Mouse (Mus musculus) 3134 (cell line): ENCODE measurements around the gene Patj.
"Not testable (repeated sequence)": the region's sequence is repeated elsewhere in the genome, so short reads cannot be mapped to it uniquely, and the experiment has no call there.

ENCODE experiments used
- DNase-seq: peaks from one replicate; pipeline ENCODE4 v3.0.0-alpha.2; 2011; ENCODE audit warnings: low spot score; ENCODE audit not compliant: insufficient read length; ENCODE audit errors: extremely low read depth

Patj gene

GRCm38 (mm10) chr4:98566741-98567140 lies 171.2 kb downstream of the Patj start:
- no peak for DNase-seq

- DNase-seq, result no peak
Measured at GRCm38 (mm10) chr4:98567457-98567856, 171.9 kb downstream of the Patj start.

- no peak for DNase-seq
Measured at GRCm38 (mm10) chr4:98569904-98570303, 174.3 kb downstream of the Patj start.

GRCm38 (mm10) chr4:98577275-98577674 lies 181.7 kb downstream of the Patj start:
- no peak for DNase-seq

- no peak for DNase-seq
Measured at GRCm38 (mm10) chr4:98577957-98578541, 182.5 kb downstream of the Patj start.

- DNase-seq, result no peak
Measured at GRCm38 (mm10) chr4:98581456-98581855, 185.9 kb downstream of the Patj start.

GRCm38 (mm10) chr4:98584023-98584422 lies 188.4 kb downstream of the Patj start:
- DNase-seq, result no peak

GRCm38 (mm10) chr4:98586303-98586702 lies 190.7 kb downstream of the Patj start:
- DNase-seq, result no peak

GRCm38 (mm10) chr4:98587686-98588085 lies 192.1 kb downstream of the Patj start:
- DNase-seq, result no peak

- DNase-seq, result no peak
Measured at GRCm38 (mm10) chr4:98593961-98594360, 198.4 kb downstream of the Patj start.

- DNase-seq, result no peak
Measured at GRCm38 (mm10) chr4:98598546-98598971, 203.0 kb downstream of the Patj start.

- DNase-seq, result no peak
Measured at GRCm38 (mm10) chr4:98599358-98599757, 203.8 kb downstream of the Patj start.

GRCm38 (mm10) chr4:98603131-98603530 lies 207.5 kb downstream of the Patj start:
- DNase-seq, result no peak

- no peak for DNase-seq
Measured at GRCm38 (mm10) chr4:98610501-98610900, 214.9 kb downstream of the Patj start.

GRCm38 (mm10) chr4:98614395-98614794 lies 218.8 kb downstream of the Patj start:
- no peak for DNase-seq

GRCm38 (mm10) chr4:98619199-98619598 lies 223.6 kb downstream of the Patj start:
- no peak for DNase-seq

GRCm38 (mm10) chr4:98620986-98621784 lies 225.6 kb downstream of the Patj start:
- DNase-seq, result no peak

- DNase-seq, result no peak
Measured at GRCm38 (mm10) chr4:98622180-98622579, 226.6 kb downstream of the Patj start.

- DNase-seq, result no peak
Measured at GRCm38 (mm10) chr4:98622996-98623673, 227.6 kb downstream of the Patj start.

GRCm38 (mm10) chr4:98628286-98628685 lies 232.7 kb downstream of the Patj start:
- no peak for DNase-seq

GRCm38 (mm10) chr4:98629217-98629616 lies 233.6 kb downstream of the Patj start:
- not testable (repeated sequence) for DNase-seq
